Mouse (Mus musculus): ENCODE results near the gene Cadm1.

Cadm1 gene

DNA sequence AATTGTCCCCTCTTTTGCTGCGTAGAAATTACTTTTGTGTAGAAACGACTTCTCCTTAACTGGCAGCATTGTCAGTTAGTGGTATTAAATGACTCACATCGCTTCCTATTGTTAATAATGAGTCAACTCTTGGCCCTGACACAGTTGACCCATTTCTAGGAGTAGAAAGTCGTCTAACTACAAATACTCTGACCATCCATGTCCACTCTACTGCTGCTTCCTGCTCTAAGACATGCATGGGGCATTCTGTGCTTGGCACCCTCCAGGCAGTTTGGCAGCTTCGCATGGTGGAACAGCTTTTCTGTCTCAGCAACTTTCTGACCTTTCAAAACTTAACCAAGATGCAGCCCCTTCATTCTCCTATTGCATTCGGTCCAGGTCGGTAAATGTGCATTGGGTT is 215.7 kb downstream of the Cadm1 start:
- DNase-seq = no peak

DNA sequence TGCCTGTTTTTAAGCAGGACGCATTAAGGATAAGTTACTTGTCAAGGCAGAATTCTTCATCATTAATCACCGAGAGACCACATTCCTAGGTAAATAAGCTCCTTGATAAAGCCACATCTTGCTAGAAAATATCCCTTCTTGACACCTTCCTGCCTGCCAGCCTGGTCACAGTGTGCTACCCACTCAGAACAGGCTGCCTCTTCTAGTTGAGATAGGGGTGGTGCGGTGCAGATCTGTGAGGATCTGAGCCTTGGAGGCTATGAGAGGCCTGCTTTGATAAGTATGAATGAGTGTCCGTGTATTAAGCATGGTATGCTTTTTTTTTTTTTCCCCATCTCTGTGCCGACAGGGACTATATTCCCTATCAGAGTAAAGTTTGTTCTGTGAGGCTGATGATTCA is 219.2 kb downstream of the Cadm1 start:
- DNase-seq = no peak

- no peak for DNase-seq
These were observed 222.5 kb downstream of the Cadm1 start for GRCm38 (mm10) chr9:47752516-47752915.

- no peak for DNase-seq
These were observed 223.2 kb downstream of the Cadm1 start for GRCm38 (mm10) chr9:47753127-47753526.

DNA sequence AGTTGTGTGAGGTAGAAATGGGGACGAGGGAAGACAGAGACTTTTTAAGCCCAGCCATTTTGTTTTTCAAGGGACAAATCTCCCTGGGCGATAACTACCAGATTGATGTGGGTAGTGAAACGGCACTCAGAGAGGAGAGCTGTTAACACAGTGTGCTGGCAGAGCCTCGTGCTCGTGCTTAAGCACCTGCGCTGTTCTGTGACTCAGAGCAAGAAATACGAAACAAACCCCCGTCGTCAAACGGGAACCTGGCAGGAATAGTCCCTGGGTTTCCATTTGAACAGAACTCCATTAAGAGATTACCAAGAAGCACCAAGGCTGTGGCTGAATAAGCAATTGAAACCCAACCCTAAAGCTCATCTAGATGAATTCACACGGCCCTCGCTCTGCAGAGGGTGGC is 225.1 kb downstream of the Cadm1 start:
- no peak for DNase-seq

GRCm38 (mm10) chr9:47757798-47758197 is 227.8 kb downstream of the Cadm1 start:
- no peak for DNase-seq

GRCm38 (mm10) chr9:47758320-47758719 is 228.3 kb downstream of the Cadm1 start:
- DNase-seq = no peak

DNA sequence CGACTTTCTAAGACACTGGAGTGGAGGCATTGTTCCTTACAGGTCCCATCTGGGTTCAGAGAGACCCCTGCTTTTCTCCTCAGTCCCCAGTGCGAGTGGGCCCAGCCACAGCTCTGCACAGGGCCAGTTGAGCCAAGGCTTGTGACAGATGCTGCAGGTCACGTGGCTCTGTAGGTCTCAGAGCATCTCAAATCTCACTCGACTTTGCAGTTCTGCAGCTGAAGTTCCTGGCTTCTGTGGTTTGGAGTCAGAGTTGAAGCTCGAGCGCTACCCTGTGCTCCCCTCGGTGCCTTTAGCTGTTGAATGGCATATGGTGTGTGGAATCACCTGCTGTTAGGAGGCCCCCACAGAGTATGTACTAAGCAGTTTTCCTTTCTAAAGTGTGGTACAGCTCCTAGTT is 229.8 kb downstream of the Cadm1 start:
- DNase-seq = no peak

- DNase-seq = no peak
These were observed 231.6 kb downstream of the Cadm1 start for GRCm38 (mm10) chr9:47761601-47762000.

DNA sequence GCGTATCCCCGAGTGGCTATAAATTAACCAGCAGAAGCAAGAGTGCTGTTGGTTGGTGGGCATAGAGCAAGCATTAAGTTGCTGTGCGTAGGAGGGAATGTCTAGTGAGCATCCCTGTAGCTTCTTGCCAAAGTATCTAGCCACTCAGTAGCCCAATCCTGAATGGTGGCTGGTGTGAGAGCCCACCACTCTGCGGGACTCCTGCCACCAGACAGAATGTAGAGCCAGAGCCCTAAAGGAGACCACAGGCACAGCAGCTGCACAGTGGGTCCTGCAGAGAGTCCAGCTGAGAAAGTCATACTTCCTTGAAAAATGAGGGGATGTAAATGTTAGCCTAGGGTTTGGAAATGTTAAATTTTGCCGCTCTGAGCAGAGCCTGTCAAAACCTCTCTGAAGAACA is 232.9 kb downstream of the Cadm1 start:
- no peak for DNase-seq

- DNase-seq = no peak
These were observed 234.9 kb downstream of the Cadm1 start for GRCm38 (mm10) chr9:47764920-47765319.

GRCm38 (mm10) chr9:47765323-47765722 is 235.3 kb downstream of the Cadm1 start:
- DNase-seq = no peak

DNA sequence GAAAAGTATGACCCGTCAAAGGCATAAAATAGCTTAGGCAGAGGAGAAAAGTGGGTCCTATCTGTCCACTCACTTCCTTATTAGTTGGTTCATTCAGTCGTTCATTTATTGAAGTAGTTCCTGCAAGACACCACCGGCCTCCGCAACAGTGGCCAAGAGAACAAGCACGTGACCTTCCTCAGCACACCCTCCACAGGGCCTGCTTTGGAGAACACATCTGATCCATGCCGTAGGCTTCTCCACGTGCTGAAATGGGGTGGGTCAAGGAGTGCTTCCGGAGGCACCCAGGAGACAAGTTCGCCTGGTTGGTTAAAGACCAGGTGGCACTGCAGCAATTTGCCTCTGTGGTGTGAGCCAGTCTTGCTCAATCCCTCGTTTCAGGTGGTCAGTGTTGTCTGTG is 236.4 kb downstream of the Cadm1 start:
- DNase-seq = no peak

- no peak for DNase-seq
These were observed 240.9 kb downstream of the Cadm1 start for GRCm38 (mm10) chr9:47770836-47771235.

- DNase-seq = no peak
These were observed 242.0 kb downstream of the Cadm1 start for GRCm38 (mm10) chr9:47771953-47772352.

- no peak for DNase-seq
These were observed 242.8 kb downstream of the Cadm1 start for GRCm38 (mm10) chr9:47772750-47773149.

DNA sequence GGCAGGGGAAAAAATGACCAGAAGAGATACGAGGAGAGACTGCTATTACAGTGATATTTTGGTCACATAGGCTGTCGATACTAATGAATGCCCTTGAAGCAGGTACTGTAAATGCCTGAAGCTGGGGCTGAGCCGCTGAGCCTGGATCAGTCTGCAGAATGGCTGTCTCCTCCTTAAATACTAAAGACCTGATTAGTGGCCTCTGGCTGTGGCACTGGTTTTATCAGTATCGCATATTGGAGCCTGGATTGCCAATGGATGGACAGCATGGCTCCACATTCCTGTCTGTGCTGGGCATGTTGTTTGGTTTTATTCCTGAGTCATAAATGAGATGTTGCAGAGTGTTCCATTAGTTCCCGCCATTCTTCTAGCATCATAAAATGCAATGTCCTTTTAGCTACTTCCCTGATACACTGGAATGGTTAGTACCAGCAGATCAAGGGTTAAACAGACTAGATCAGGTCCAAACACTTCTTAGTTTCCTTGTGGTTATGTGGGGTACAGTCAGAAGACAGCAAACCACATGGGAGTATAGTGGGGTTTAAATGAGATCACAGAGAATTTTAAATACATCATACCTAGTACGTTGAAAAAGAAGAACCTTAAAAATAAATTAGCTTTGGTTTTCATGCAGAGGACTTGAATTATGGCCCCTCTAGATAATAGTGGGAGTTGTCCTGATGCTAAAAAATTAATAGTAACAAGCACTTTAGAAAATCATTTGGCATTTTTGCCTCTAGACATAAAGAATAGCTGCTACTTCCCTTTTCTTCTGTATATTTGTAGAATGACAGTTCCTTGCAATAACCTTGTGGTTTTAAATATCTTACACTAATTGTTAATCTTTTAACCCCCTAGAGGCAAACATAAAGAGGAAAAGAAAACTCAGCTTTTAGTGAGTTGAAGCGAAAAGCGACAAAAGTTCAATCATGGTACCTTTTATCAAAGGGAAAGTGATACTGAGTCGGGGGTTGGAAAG is 247.3 kb downstream of the Cadm1 start:
- DNase-seq = no peak

DNA sequence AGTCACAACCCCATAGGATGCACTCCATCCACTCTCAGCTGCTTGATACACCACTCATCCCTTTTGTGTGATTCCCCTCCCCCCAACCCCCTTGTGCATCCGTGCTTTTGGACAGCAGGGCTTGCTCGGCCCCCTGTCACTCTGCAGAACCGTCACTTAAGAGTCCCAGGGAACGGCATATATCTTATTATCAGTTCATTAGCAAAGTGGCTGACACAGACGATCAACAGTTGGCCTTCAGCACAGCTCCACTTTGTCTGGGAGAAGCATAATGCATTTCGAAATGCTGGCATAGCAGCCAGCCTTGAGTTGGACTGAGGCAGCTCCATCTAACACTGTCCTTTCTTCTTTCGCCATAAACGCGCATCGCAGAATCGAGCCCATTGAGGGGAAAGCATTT is 248.5 kb downstream of the Cadm1 start:
- DNase-seq = no peak

DNA sequence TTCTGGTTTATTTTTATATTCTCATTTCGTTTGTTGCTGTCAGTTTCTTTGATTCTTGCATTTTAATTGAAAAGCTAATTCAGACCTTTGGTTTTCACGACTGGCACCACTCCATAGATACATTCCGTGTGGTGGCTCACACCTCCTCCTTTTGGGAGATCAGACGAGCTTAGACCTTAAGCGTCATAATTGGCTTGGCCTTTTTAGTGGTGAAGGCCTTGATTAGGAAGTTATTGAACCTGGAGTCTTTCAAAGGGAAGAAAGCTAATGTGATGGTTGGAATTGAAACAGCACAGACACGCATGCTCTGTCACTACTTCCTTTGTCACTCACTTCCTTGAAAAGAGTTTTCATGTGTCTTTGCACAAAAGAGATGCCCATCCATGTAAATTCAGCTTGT is 249.3 kb downstream of the Cadm1 start:
- no peak for DNase-seq

DNA sequence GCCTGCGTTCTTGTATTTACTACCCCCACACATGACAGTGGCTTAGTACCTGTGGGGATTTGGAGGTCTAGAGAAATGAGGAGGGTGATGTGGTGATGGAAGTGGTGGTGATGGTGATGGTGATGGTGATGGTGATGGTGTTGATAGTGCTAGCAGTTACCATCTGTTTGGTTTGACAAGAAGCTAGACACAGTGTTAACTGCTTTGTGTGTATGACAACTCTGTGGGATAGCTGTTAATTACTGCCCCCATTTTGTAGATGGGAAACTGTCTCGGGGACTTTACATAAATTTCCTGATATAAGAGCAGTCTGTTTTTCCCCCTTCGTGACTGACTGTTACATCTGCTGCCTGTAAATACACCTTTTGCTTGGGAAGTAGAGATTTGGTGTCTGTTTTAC is 256.7 kb downstream of the Cadm1 start:
- no peak for DNase-seq

GRCm38 (mm10) chr9:47798478-47798877 is 268.5 kb downstream of the Cadm1 start:
- DNase-seq = no peak

DNA sequence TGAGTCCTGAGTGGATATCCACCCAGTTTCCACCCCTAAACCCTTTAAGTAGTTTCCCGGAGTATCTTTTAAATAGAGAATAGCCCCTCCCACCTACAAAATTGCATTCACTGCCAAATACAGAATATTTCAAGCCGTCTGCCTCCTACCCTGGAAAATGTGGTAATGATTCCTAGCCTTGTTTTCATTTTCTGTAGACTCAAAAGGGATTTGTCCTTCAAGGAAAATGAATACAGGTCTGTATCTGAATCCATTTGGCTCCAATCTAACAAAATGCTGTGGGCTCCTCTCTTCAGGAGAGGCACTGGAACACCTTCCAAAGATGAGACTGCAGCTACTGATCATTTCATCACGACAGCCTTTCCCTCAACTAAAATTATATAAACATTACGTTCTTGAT is 271.3 kb downstream of the Cadm1 start:
- no peak for DNase-seq

DNA sequence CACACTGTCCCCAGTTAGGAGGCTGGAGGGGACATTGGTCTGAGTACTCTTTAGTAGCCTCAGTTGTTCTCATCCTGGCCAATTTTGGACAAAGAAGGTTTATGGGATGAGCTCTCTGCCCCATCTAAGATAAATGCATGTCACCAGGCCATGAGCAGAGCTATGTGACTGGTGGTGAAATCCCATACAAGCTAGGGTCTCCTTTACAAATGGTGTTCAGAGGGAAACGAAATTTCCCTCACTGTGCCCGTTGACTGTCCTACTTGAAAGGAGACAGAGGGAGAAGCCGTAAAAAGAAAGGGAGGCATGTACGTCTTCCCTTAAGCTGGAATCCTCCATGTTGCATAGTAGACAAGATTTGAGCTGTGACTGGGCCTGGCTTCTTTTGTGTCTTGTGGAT is 272.6 kb downstream of the Cadm1 start:
- DNase-seq = no peak

GRCm38 (mm10) chr9:47803531-47804105 is 273.6 kb downstream of the Cadm1 start:
- no peak for DNase-seq

- DNase-seq = no peak
These were observed 275.7 kb downstream of the Cadm1 start for GRCm38 (mm10) chr9:47805658-47806057.
